Mouse (Mus musculus): ENCODE measurements around the gene Retreg3.

DNA sequence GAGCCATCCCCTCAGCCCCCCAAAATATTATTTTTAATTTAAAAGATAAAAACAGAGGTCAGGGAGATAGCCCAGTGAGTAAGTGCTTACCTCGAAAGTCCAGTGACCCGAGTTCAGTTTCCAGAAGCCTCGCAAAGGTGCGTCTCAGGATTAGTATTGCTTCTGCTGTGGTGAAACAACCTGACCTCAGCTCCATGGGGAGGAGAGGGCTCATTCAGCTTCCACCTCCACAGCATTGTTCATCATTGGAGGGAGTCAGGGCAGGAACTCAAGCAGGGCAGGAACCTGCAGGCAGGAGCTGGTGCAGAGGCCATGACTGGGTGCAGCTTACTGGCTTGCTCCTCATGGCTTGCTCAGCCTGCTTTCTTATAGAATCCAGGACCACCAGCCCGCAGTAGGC lies 58.6 kb downstream of the Retreg3 start:
- no peak for TF ChIP-seq CTCF (IDR thresholded peaks at IDR 0.05; ENCODE audit: extremely low read depth, insufficient read depth, insufficient read length, insufficient replicate concordance)
- TF ChIP-seq POLR2A (IDR thresholded peaks at IDR 0.05; ENCODE audit: low read depth, low read length) = no peak
